Mouse (Mus musculus) spleen, postnatal 14 days (tissue): ENCODE data around the gene Gpc5.

ENCODE experiments used
- DNase-seq, 2 experiments: peaks; one replicate each; pipeline ENCODE4 v3.0.0; 2021 to 2022; ENCODE audit warnings: low spot score in 2 of 2

Gpc5 gene

GRCm38 (mm10) chr14:115106326-115106725 lies 14.3 kb downstream of the Gpc5 start:
- DNase-seq, result no peak

DNA sequence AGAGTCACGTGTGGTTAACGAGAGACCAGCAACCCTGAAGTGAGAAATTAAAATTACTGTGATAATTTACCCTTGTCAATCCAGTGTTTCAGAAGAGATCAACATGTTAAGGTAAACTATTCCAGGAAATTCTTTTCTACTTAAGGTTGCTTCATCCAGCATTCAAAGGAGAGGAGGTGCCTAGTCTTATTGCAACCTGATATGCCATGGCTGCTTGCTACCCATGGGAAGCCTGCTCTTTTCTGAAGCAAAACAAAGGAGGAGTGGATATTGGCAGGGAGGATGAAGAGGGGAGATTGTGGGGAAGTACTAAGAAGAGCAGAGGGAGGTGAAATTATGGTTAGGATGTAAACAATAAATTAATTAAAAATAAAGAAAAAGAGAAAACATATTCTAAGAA lies 15.5 kb downstream of the Gpc5 start:
- DNase-seq, result no peak

- DNase-seq, result no peak
These were observed 26.6 kb downstream of the Gpc5 start for GRCm38 (mm10) chr14:115118626-115119025.

DNA sequence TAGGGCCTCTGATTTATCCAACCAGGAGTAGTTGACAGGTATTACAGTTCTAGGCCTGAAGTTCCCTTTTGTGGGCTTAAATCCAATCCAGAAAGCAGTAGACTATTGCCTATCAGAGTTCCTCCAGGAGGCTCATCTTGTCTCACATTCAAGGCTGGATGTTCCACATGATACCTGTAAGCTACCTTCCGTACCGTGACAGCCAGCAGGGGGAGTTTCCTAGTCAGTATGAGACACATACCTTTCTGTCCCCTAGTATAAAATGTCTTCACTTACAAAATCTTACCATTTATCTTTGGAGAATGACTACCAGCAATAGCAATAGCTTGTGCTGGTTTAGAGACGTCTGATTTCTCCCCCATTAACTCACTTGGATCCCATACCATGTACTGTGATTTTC lies 56.8 kb downstream of the Gpc5 start:
- DNase-seq, result no peak

DNA sequence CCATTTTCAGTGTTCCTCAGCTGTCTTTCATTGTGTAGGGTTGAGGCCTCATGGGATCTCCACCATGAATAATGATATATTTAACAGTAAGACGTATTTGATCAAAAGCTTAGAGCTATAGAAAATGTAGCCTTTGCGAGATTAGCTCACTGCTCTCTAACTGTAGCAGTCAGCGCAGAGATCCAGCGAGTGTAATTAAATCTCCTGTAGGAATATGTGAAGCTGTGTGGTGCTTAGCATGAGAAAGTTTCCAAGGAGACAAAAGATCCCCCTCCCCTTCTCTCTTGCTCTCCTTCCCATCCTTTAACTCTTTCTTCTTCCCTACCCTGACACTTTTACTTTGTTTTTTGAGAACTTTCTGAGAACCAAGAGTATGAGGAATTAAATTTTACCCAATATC lies 64.6 kb downstream of the Gpc5 start:
- no peak for DNase-seq

GRCm38 (mm10) chr14:115177322-115177836 lies 85.4 kb downstream of the Gpc5 start:
- DNase-seq, result no peak

GRCm38 (mm10) chr14:115179925-115180324 lies 87.9 kb downstream of the Gpc5 start:
- no peak for DNase-seq

DNA sequence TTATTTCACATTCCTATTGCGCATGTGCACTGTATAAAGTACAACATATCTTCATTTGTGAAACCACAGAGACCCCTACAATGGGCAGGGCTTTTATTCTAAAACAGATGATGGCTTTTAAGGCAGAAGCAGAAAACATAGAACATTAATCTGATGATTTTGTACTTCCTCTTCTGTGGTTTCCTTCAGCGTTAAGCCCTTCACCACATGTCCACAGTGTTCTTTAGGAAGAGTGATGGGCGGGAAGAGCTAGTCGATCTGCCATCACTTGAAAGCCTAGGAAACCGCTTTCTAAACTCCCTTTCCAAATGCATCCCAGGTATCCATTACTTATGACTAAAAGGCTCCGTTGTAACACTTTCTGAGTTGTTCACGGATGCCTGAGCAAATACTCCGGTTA lies 96.2 kb downstream of the Gpc5 start:
- DNase-seq, result no peak

DNA sequence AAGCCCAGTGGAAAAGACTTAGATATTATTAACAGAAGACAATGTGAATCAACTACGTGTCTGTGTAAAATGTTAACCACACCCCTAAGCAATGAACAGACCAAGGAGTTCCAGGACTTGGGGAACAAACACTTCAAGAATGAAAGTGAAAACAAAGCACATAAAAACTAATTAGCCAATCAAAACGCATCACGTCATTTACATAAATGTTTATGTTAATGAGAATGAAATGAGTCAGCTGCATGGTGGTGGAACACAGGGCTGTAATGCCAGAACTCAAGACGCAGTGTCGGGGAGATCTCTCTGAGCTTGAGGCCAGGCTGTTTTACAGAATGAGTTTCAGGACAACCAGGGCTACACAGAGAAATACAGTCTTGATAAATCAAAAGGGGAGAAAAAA lies 136.1 kb downstream of the Gpc5 start:
- no peak for DNase-seq

- no peak for DNase-seq
These were observed 144.4 kb downstream of the Gpc5 start for GRCm38 (mm10) chr14:115236387-115236786.

DNA sequence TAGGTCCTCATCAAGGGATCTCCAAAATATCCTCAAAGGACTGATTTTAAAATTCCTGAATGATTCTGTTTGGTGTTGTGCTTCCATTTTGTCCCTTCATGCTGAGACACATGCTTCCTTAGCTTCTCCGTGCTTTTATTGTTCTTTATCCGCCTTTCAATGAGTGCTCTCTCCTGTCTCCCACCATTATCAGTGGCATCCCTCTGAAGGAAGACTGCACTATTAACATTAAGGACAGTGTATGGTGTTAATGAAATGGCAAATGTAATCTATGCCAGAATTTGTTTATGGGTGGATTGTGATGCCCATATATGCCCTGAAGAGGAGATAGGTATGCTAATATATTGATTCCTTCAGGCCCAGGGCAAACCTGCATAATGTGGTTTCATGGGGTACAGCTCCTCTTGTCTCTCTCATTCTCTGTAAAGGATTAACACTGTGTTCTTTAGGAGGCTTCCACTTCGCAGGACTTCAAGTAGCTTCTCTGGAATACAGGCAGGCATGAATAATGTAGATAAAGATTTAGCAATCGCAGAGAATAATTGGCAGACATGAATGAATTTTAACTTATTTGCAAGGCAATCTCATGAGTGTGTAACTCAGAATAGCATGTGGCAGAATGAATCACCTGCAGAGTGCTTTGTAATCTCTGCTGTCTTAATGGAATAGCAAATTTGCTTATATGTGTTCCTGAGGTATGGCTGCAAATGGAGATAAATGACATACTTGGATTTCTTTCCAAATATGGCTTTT lies 148.8 kb downstream of the Gpc5 start:
- no peak for DNase-seq

GRCm38 (mm10) chr14:115250537-115250936 lies 158.5 kb downstream of the Gpc5 start:
- DNase-seq, result no peak

DNA sequence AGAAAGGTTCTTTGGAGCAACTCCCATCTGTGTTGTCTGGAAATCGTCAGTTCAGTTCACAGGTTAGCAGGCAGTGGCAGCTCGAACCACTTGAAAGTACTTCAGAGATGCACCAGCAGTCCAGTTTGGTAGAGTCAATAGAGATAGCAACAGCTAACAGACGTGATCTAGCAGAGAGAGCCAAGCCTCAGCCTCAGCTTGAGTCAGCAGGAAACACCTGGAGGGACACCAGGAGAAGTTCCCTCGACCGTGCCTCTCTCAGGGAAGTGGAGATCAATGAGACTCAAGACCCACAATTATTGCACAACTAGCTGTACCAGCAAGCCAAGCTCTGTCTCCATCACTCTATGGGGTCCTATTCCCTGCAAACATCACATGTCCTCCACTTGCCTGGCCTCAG lies 159.8 kb downstream of the Gpc5 start:
- DNase-seq, result no peak

- no peak for DNase-seq
These were observed 161.1 kb downstream of the Gpc5 start for GRCm38 (mm10) chr14:115253155-115253554.

DNA sequence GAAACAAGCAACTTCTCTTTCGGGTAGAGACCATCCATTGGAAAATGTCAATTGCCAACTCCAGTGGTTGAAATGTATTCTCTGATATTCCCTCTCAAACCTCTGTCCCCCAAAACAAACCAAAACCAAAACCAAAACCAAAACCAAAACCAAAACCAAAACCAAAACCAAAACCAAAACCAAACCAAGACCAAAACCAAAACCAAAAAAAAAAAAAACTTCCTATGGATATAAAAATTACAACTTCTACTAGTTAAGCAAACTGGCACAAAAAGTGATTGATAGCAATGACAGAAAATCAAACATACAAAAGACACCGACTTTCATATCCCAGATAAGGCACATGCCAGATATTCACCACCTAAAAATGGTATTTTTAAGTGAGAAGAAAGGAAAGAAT lies 161.7 kb downstream of the Gpc5 start:
- DNase-seq, result no peak

DNA sequence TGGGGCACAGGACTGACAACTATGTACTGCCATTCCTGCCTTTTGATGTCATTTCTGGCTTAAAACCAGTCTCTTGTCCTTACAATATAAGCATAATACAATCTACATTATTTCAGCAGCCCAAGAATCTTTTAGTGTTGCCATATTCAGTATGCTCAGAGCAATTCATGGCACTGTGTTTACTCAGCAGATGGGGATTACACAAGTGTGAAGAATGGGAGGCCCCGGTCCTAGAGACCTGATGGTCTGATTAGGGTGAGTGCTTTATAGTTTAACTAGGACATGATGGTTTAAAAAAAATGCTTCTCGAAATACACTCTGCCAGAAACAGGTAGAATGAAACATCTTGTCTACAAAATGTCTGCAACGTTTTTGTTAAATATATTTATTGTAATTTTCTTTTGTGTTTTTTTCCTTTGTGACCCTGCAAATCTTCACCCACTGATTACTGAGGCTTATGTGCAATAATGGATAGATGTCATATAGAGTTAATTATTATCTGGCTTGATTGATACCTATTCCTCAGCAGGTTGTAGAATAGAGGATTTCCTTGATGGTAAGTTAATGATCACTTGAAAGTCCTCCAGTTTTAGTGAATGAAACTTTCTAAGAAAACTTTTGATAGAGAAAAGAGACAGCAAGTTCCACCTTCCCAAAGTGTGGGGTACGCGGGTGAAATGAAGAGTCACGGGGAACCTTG lies 177.8 kb downstream of the Gpc5 start:
- DNase-seq, result no peak

- DNase-seq, result no peak
These were observed 178.4 kb downstream of the Gpc5 start for GRCm38 (mm10) chr14:115270445-115270844.

- no peak for DNase-seq
These were observed 190.8 kb downstream of the Gpc5 start for GRCm38 (mm10) chr14:115282782-115283181.

DNA sequence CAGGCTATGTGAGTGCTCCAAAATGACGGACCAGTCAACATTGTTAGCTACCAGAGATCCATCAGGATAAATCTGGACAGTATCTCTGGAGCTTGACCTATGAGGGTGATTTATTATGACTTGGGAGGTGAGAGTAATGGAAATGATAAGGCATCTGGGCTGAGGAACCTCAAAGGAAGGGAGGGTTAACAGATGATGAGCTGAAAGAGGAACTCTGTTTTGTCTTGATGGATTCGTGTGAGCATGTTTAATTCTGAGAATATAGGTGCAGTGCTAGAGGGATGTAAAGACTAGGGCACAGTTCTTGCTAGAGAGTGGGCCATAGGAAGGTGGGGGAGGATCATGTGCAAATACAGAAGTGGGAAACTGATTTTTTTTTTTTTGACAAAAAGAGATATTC lies 232.2 kb downstream of the Gpc5 start:
- DNase-seq, result no peak

DNA sequence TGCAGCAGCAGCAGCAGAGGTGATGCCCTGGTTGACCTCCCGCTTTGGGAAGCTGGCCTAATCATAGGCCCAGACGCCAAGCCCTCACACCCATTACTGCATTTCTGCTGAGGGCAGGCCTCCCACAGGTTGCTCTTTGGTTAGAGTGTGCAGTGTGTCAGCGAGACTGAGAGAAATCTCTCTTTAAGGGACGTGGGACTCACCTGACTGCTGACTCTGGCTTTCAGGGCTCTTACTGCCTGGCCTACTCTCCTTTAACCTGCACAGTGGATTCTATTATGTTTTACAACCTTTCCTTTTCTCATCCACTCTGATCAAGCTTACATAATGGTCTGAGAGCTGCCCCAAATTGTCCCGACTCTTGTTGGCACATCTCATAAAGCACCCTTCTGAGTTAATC lies 234.4 kb downstream of the Gpc5 start:
- no peak for DNase-seq

DNA sequence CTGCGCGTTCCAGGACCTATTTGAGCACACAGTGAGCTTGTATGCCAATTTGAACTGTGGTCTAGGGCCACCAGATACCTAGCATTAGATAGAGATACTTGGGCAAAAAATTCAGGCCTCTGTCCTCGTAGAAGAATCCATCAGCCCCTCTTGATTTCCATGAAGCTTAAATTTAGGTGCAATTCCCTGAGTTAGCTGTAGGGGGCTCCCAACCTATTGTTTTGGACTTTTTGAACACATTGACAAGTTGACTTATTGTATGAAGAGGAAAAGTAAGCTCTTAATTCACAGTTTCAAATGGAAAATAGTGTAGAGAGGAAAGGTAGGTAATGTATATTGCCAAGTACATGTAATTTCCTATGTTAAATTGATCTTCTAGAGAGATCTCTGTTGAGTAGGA lies 247.1 kb downstream of the Gpc5 start:
- DNase-seq, result no peak

- no peak for DNase-seq
These were observed 250.6 kb downstream of the Gpc5 start for GRCm38 (mm10) chr14:115342597-115342996.

DNA sequence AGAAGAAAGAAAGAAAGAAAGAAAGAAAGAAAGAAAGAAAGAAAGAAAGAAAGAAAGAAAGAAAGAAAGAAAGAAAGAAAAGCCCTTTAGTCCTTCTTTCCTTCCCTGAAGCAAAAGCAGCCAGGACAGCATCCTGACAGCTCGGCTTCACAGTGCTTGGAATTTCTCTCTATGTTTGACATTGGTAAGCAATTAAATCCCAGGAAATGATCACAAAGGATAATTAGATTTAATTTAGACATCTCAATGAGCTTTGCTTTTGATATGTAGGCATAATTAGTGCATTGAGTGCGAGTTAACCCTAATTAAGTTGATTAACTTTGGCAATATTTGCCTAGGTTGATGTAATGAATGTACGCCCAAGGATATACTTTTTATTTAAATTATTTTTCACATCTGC lies 257.4 kb downstream of the Gpc5 start:
- no peak for DNase-seq
